Mouse (Mus musculus) MEL (cell line): Measurements from ENCODE around the gene Nomo1.

Experiments used
- CHD1 ChIP-seq: IDR thresholded peaks from 2 replicates; pipeline ENCODE4 v1.6.1; 2012; ENCODE audit warnings: low read depth, mild to moderate bottlenecking, inconsistent platforms, low read length, improper control_type of control experiment
- CHD2 ChIP-seq: IDR thresholded peaks from 2 replicates; pipeline ENCODE4 v1.6.1; 2011; ENCODE audit warnings: low read length, improper control_type of control experiment
- CTCF ChIP-seq, 3 experiments: IDR thresholded peaks in 2 of 3; conservative IDR thresholded peaks in 1 of 3; 2 replicates each; pipeline ENCODE4 v1.5.1; 2011 to 2012; ENCODE audit warnings: low read length in 3 of 3, low read depth in 2 of 3, mild to moderate bottlenecking in 2 of 3, improper control_type of control experiment in 1 of 3, inconsistent platforms in 1 of 3, mixed read lengths in 1 of 3, moderate library complexity in 1 of 3; ENCODE audit not compliant: control insufficient read depth in 1 of 3, insufficient read depth in 1 of 3, poor library complexity in 1 of 3, severe bottlenecking in 1 of 3
- ELF1 ChIP-seq: IDR thresholded peaks from 2 replicates; pipeline ENCODE4 v1.6.1; 2014; ENCODE audit warnings: low read depth, mild to moderate bottlenecking, inconsistent platforms, low read length, improper control_type of control experiment, moderate library complexity
- EP300 ChIP-seq, 2 experiments: IDR thresholded peaks; 2 replicates each; pipeline ENCODE4 v1.6.1; 2011; ENCODE audit warnings: improper control_type of control experiment in 2 of 2, low read length in 2 of 2, low read depth in 1 of 2, mild to moderate bottlenecking in 1 of 2
- GATA1 ChIP-seq: IDR thresholded peaks from 2 replicates; pipeline ENCODE4 v1.6.1; 2011; ENCODE audit warnings: low read depth, low read length, improper control_type of control experiment
- HCFC1 ChIP-seq: IDR thresholded peaks from 2 replicates; pipeline ENCODE4 v1.6.1; 2012; ENCODE audit warnings: low read depth, mild to moderate bottlenecking, inconsistent platforms, low read length, improper control_type of control experiment, moderate library complexity
- MEF2A ChIP-seq: IDR thresholded peaks from 2 replicates; pipeline ENCODE4 v1.6.1; 2014; ENCODE audit warnings: low read depth, mild to moderate bottlenecking, inconsistent platforms, low read length, improper control_type of control experiment; ENCODE audit not compliant: poor library complexity, insufficient replicate concordance, severe bottlenecking; ENCODE audit errors: extremely low read depth
- POLR2A ChIP-seq, 2 experiments: IDR thresholded peaks; 2 replicates each; pipeline ENCODE4 v1.6.1; 2011 to 2012; ENCODE audit warnings: low read length in 2 of 2, mild to moderate bottlenecking in 2 of 2, control low read depth in 1 of 2, improper control_type of control experiment in 1 of 2, low read depth in 1 of 2, moderate library complexity in 1 of 2; ENCODE audit not compliant: control insufficient read depth in 1 of 2, insufficient read depth in 1 of 2, poor library complexity in 1 of 2
- TCF12 ChIP-seq: IDR thresholded peaks from 2 replicates; pipeline ENCODE4 v1.6.1; 2014; ENCODE audit warnings: low read depth, mild to moderate bottlenecking, inconsistent platforms, low read length, improper control_type of control experiment, moderate library complexity
- UBTF ChIP-seq: IDR thresholded peaks from 2 replicates; pipeline ENCODE4 v1.6.1; 2012; ENCODE audit warnings: low read depth, mild to moderate bottlenecking, inconsistent platforms, low read length, improper control_type of control experiment, moderate library complexity, borderline replicate concordance; ENCODE audit not compliant: insufficient read depth
- USF2 ChIP-seq, 2 experiments: IDR thresholded peaks; 2 replicates each; pipeline ENCODE4 v1.6.1; 2011 to 2012; ENCODE audit warnings: improper control_type of control experiment in 2 of 2, low read length in 2 of 2, borderline replicate concordance in 1 of 2, inconsistent platforms in 1 of 2, low read depth in 1 of 2, mild to moderate bottlenecking in 1 of 2; ENCODE audit not compliant: insufficient read depth in 1 of 2

- TF ChIP-seq ELF1 (no peak), CTCF (IDR thresholded peaks at IDR 0.05 in 2 of 3, conservative IDR thresholded peaks at IDR 0.05 in 1 of 3; ENCODE audit: control insufficient read depth in 1 of 3, insufficient read depth in 1 of 3, low read depth in 2 of 3, low read length in 3 of 3, poor library complexity in 1 of 3, severe bottlenecking in 1 of 3) (no peak), UBTF (no peak), USF2 (IDR thresholded peaks at IDR 0.05; ENCODE audit: borderline replicate concordance in 1 of 2, insufficient read depth in 1 of 2, low read depth in 1 of 2, low read length in 2 of 2) (no peak), TCF12 (no peak), HCFC1 (no peak), MEF2A (no peak), EP300 (IDR thresholded peaks at IDR 0.05; ENCODE audit: low read depth in 1 of 2, low read length in 2 of 2) (no peak), POLR2A (IDR thresholded peaks at IDR 0.05; ENCODE audit: control insufficient read depth in 1 of 2, insufficient read depth in 1 of 2, low read depth in 1 of 2, low read length in 2 of 2, poor library complexity in 1 of 2) (no peak), GATA1 (no peak), CHD1 (no peak), CHD2 (no peak)
Observed at GRCm38 (mm10) chr7:46117035-46117434, 83.5 kb downstream of the Nomo1 start.
